Mouse (Mus musculus) hindbrain, embryonic 14.5 days (tissue): ENCODE results near the gene Hlcs. TPM values are rescaled to one million over a fixed set of nuclear protein-coding genes. Genes with fewer than 3 reads are reported as not detected.

Source experiments
- ATAC-seq: fragments of 200-750 bp; cut with Nextera tagmentation; 2 replicates; pipeline ENCODE4 v1.8.0; 2017; ENCODE audit warnings: moderate number of reproducible peaks, mild to moderate bottlenecking, moderate TSS enrichment, moderate library complexity; ENCODE audit not compliant: low FRiP score
- DNase-seq: peaks from one replicate; pipeline ENCODE4 v3.0.0-alpha.2; 2015; ENCODE audit warnings: low spot score
- H3K27ac ChIP-seq: fragments of 300-500 bp; sonication (generic); 2 replicates; pipeline ENCODE4 v1.5.1; 2014; ENCODE audit warnings: mild to moderate bottlenecking, moderate library complexity
- H3K27me3 ChIP-seq: fragments of 300-500 bp; sonication (generic); 2 replicates; pipeline ENCODE4 v1.6.1; 2014; ENCODE audit warnings: mild to moderate bottlenecking, low read length, mixed read lengths; ENCODE audit not compliant: control insufficient read depth, insufficient read depth
- H3K36me3 ChIP-seq: fragments of 300-500 bp; sonication (generic); replicated peaks from 2 replicates; pipeline ENCODE4 v1.6.1; 2014; ENCODE audit not compliant: control insufficient read depth, insufficient read depth
- H3K4me1 ChIP-seq: fragments of 300-500 bp; sonication (generic); replicated peaks from 2 replicates; pipeline ENCODE4 v1.6.1; 2014; ENCODE audit warnings: antibody characterized with exemption, low read length, mixed read lengths; ENCODE audit not compliant: control insufficient read depth, insufficient read depth
- H3K4me2 ChIP-seq: fragments of 300-500 bp; sonication (generic); replicated peaks from 2 replicates; pipeline ENCODE4 v1.6.1; 2014; ENCODE audit warnings: mild to moderate bottlenecking, moderate library complexity
- H3K4me3 ChIP-seq: fragments of 300-500 bp; sonication (generic); replicated peaks from 2 replicates; pipeline ENCODE4 v1.5.1; 2014; ENCODE audit warnings: mild to moderate bottlenecking, low read length
- H3K9ac ChIP-seq: fragments of 300-500 bp; sonication (generic); 2 replicates; pipeline ENCODE4 v1.6.1; 2014
- H3K9me3 ChIP-seq: fragments of 300-500 bp; sonication (generic); 2 replicates; pipeline ENCODE4 v1.6.1; 2016; ENCODE audit warnings: low read length; ENCODE audit not compliant: control insufficient read depth
- WGBS: fragments of 180-500 bp; shearing (Covaris S2); extraction: QIAGEN DNeasy Blood & Tissue Kit; methylation state at CpG from one replicate; pipeline ENCODE4 v1.1.7; 2014; 5-methylcytosine and 5-hydroxymethylcytosine counted together
- microRNA-seq: library from miRNA; unstranded; fragments of <30 nt; microRNA quantifications from one replicate; pipeline ENCODE4, GENCODE M21; 2016
- polyA plus RNA-seq: library from polyadenylated mRNA; unstranded; fragments of >200 nt; fragmentation: Nextera tagmentation; extraction: Ambion mirVana; gene quantifications from 2 replicates; pipeline ENCODE4 v1.2.1, GENCODE M21; 2014

The Hlcs gene
- polyA plus RNA-seq, 1 experiment from 2014 or later, result 7.7 TPM

DNA sequence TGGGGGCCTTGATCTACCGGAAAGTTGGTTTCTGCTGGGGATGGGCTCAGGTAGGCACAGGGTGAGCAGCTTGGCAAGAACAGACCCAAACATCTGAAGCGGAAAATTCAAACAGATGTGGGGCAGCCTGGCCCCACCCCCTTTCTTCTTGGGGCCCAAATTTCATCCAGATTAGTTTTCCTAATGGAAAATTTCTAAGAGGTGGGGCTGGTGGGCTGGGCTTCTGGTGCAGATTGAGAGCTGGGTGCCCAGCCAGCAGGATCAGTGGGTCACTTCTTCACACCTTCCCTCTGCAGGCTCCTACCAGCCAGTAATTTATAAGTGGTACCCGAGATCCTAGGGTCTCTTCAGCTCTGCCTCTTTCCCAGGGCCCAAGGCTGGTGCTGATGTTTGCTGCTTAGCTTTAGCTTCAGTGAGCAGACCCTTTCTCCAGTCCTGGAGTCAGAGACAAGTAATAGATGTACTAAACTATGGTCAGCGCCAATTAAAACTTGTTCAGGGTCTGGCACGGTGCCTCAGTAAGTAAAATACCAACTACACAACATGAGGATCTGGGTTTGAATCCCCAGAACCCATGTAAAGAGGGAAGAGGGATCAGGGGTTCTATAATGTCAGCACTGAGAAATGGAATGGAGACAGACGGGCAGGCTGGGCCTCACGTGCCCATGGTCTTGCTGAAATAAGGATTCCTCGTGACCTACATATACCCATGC, 231.2 kb downstream of the Hlcs start:
- no peak overlapping the region for H3K9ac ChIP-seq
- H3K27ac ChIP-seq, result no peak overlapping the region
- no peak for DNase-seq
- no peak for ATAC-seq
- no peaks in the 10 kb centered on the region for H3K9me3 ChIP-seq
- no peak overlapping the region for H3K4me2 ChIP-seq
- no peaks in the 10 kb centered on the region for H3K36me3 ChIP-seq
- peaks cover 96% of the 10 kb centered on the region for H3K27me3 ChIP-seq
- H3K4me1 ChIP-seq, result peaks cover 7% of the 10 kb centered on the region; the same call in 1 of the 2 replicates
- WGBS, result 8% methylated on average over 8 of the region's 8 CpGs
- no peak overlapping the region for H3K4me3 ChIP-seq

GRCm38 (mm10) chr16:94081596-94081995, 231.8 kb downstream of the Hlcs start:
- Histone ChIP-seq H3K9me3 (no peaks in the 10 kb centered on the region), H3K4me2 (no peak overlapping the region), H3K27ac (no peak overlapping the region), H3K36me3 (no peaks in the 10 kb centered on the region), H3K4me3 (no peak overlapping the region), H3K27me3 (peaks cover 96% of the 10 kb centered on the region), H3K9ac (no peak overlapping the region), H3K4me1 (peaks cover 7% of the 10 kb centered on the region; the same call in 1 of the 2 replicates)
- WGBS, result 13% methylated on average over 5 of the region's 5 CpGs
- ATAC-seq, result no peak
- DNase-seq, result no peak

- Histone ChIP-seq H3K4me1 (peaks cover 4% of the 10 kb centered on the region; the same call in 1 of the 2 replicates), H3K4me3 (no peak overlapping the region), H3K27me3 (peaks cover 99% of the 10 kb centered on the region), H3K27ac (no peak overlapping the region), H3K9me3 (no peaks in the 10 kb centered on the region), H3K36me3 (no peaks in the 10 kb centered on the region), H3K4me2 (no peak overlapping the region), H3K9ac (no peak overlapping the region)
- 1% methylated on average over 13 of the region's 13 CpGs for WGBS
- DNase-seq, result no peak
- no peak for ATAC-seq
Measured at GRCm38 (mm10) chr16:94079856-94080555, 233.4 kb downstream of the Hlcs start.

DNA sequence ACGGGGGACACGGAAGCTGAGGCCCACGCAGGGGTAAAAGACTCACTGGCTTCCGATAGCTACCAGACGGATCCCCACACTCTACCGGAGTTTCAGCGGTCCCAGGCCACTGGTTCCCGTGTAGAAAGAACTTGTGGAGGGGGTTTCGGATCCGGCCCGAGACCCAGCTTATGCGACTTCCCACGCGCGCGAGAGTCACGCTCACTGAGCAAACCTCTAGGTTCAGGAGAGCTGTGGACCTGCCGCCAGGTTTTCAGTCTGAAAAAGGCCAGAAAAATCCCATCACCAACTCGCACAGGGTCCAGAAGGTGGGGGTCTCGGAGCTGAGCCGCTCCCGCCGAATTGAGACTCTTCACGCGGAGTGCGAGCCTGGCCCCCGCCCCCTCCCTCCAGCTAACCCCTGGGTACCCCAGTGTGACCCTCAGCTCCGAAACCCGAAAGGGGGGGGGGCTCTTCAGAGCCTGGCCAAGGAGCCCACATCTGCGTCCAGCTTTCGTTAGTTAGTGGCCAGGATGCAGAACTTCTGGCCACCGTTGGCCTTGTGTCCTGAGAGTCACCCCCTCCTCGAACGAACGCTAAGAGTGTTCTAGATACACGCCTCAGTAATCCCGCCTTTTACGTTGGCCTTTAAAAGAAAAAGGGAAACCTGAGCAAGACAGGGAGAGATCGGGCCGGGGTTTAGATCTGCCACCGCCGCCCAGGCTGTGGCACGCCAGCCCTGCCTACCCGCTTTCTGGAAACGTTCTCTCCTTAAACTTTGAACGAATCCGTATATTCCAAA, 234.1 kb downstream of the Hlcs start:
- Histone ChIP-seq H3K9me3 (no peaks in the 10 kb centered on the region), H3K4me2 (no peak overlapping the region), H3K36me3 (no peaks in the 10 kb centered on the region), H3K9ac (no peak overlapping the region), H3K4me1 (no peaks in the 10 kb centered on the region), H3K27ac (no peak overlapping the region), H3K4me3 (no peak overlapping the region), H3K27me3 (peaks cover 98% of the 10 kb centered on the region)
- DNase-seq, result no peak
- 1% methylated on average over 47 of the region's 47 CpGs for WGBS
- ATAC-seq, result no peak; the same call in 1 of the 2 replicates

Small RNA genes lying within 50 kb of the gene (microRNA-seq; reads per million reads assigned to microRNA genes)
- gene Gm23062, result not detected

Other genes with a start within 250 kb of the Hlcs start
- 0.04 and 0.25 TPM in 2 replicates for gene Sim2, start 228.6 kb downstream of the Hlcs start, polyA plus RNA-seq
- gene Ripply3, start 14.8 kb upstream of the Hlcs start, polyA plus RNA-seq, result 0.76 and 1.3 TPM in 2 replicates
- gene Ttc3, start 57.0 kb upstream of the Hlcs start, polyA plus RNA-seq, result 1,054 and 1,085 TPM in 2 replicates
- gene Pigp, start 58.3 kb upstream of the Hlcs start, polyA plus RNA-seq, result 88.4 and 103 TPM in 2 replicates
- 85.4 and 89.2 TPM in 2 replicates for gene Vps26c, start 213.3 kb upstream of the Hlcs start, polyA plus RNA-seq